22 mouse cellular contexts compared by ENCODE assay signal in genomic region chr6:22010258-22010657, GRCm38 (mm10). TPM values are rescaled to one million over a fixed set of nuclear protein-coding genes. Genes with fewer than 3 reads are reported as not detected.
DNase-seq lines count a peak whose midpoint lies in the region; ATAC-seq and TF ChIP-seq lines count a peak whose summit lies in the region.
"Had no signal": no experiment of that assay in that cellular context is flagged by ENCODE, and none has a peak within 500 bp of the region (broad histone marks: within the 10 kb centered on the region; RNA-seq: fewer than 3 reads in every experiment).

No protein-coding gene starts in this region.

- ATAC-seq in intestine, postnatal 0 days, result no peak
- no peak for ATAC-seq in intestine, embryonic 15.5 days
- peak; percentile 20; the same call in 1 of the 2 replicates for ATAC-seq in megakaryocyte, adult 5-6 weeks (ENCODE audit: poor library complexity, severe bottlenecking)

- no peak overlapping the region for H3K4me3 ChIP-seq in intestine, postnatal 0 days (ENCODE audit: low read depth, low read length)
- no peak overlapping the region for H3K4me3 ChIP-seq in intestine, embryonic 15.5 days (replicated peaks)
- H3K4me3 ChIP-seq: embryonic facial prominence, embryonic 13.5 days; erythroblast, embryonic 14.5 days; forebrain, embryonic 12.5 days; hindbrain, embryonic 13.5 days; limb, embryonic 13.5 days; liver, embryonic 15.5 days; neural tube, embryonic 15.5 days had no signal

- 75% methylated on average over 12 of the region's 12 CpGs for WGBS in intestine, postnatal 0 days
- 75% methylated on average over 12 of the region's 12 CpGs for whole genome bisulfite sequencing in intestine, embryonic 15.5 days

- H3K27ac ChIP-seq in intestine, postnatal 0 days (ENCODE audit: low read depth, low read length), result no peak overlapping the region
- H3K27ac ChIP-seq in intestine, embryonic 15.5 days, result no peak overlapping the region
- H3K27ac ChIP-seq: embryonic facial prominence, embryonic 13.5 days; forebrain, embryonic 12.5 days; hindbrain, embryonic 13.5 days; limb, embryonic 13.5 days; liver, embryonic 15.5 days; neural tube, embryonic 15.5 days had no signal

- DNase-seq in lung, postnatal 36 days, result peak; percentile 46
- no peak for DNase-seq in lung, postnatal 10 days
- DNase-seq in layer of hippocampus, adult 9-10 months (ENCODE audit: low spot score), result no peak
- no peak for DNase-seq in adrenal gland, postnatal 4 days (ENCODE audit: low spot score in 2 of 2)
- DNase-seq: adrenal gland, postnatal 14 days; cerebellum, adult 8-10 months; cerebellum, postnatal 36 days; embryo, embryonic 11 days; kidney, adult 9 months; kidney, postnatal 25 days; right cerebral cortex, adult 18-20 months; right cerebral cortex, postnatal 4 days had no signal

- no peaks in the 10 kb centered on the region for H3K4me1 ChIP-seq in intestine, postnatal 0 days (replicated peaks; ENCODE audit: control insufficient read depth, insufficient read depth, low read length)
- no peaks in the 10 kb centered on the region for H3K4me1 ChIP-seq in intestine, embryonic 15.5 days (replicated peaks)
- H3K4me1 ChIP-seq: forebrain, embryonic 12.5 days; hindbrain, embryonic 13.5 days; liver, embryonic 15.5 days; neural tube, embryonic 15.5 days had no signal

- H3K4me2 ChIP-seq in intestine, postnatal 0 days (replicated peaks; ENCODE audit: low read depth), result peak overlapping the region; percentile 17; the same call in 1 of the 2 replicates
- H3K4me2 ChIP-seq in intestine, embryonic 15.5 days (replicated peaks), result no peak overlapping the region
- H3K4me2 ChIP-seq: embryonic facial prominence, embryonic 13.5 days; forebrain, embryonic 12.5 days; hindbrain, embryonic 13.5 days; limb, embryonic 13.5 days; liver, embryonic 15.5 days; neural tube, embryonic 15.5 days had no signal

- no peak overlapping the region for H3K9ac ChIP-seq in intestine, postnatal 0 days (ENCODE audit: low read depth, low read length)
- no peak overlapping the region for H3K9ac ChIP-seq in intestine, embryonic 15.5 days
- H3K9ac ChIP-seq: embryonic facial prominence, embryonic 13.5 days; forebrain, embryonic 12.5 days; hindbrain, embryonic 13.5 days; limb, embryonic 13.5 days; liver, embryonic 15.5 days; neural tube, embryonic 15.5 days had no signal

- H3K36me3 ChIP-seq in intestine, postnatal 0 days (ENCODE audit: control insufficient read depth, insufficient read depth), result no peaks in the 10 kb centered on the region
- H3K36me3 ChIP-seq in intestine, embryonic 15.5 days, result no peaks in the 10 kb centered on the region
- H3K36me3 ChIP-seq: forebrain, embryonic 12.5 days; hindbrain, embryonic 13.5 days; liver, embryonic 15.5 days; neural tube, embryonic 15.5 days had no signal

- H3K9me3 ChIP-seq in intestine, postnatal 0 days (ENCODE audit: control insufficient read depth), result no peaks in the 10 kb centered on the region
- no peaks in the 10 kb centered on the region for H3K9me3 ChIP-seq in intestine, embryonic 15.5 days
- H3K9me3 ChIP-seq: embryonic facial prominence, embryonic 13.5 days; forebrain, embryonic 12.5 days; hindbrain, embryonic 13.5 days; limb, embryonic 13.5 days; liver, embryonic 15.5 days; neural tube, embryonic 15.5 days had no signal

- H3K27me3 ChIP-seq in intestine, postnatal 0 days (replicated peaks; ENCODE audit: control insufficient read depth, insufficient read depth, low read length), result no peaks in the 10 kb centered on the region
- H3K27me3 ChIP-seq in intestine, embryonic 15.5 days (replicated peaks), result no peaks in the 10 kb centered on the region
- H3K27me3 ChIP-seq: embryonic facial prominence, embryonic 13.5 days; forebrain, embryonic 12.5 days; hindbrain, embryonic 13.5 days; limb, embryonic 13.5 days; liver, embryonic 15.5 days; neural tube, embryonic 15.5 days had no signal

- no peak for TF ChIP-seq CTCF in intestine, postnatal 0 days (IDR thresholded peaks at IDR 0.05; ENCODE audit: low read depth)

RNA-seq across cellular contexts. Expression of gene Cped1, which starts 24.5 kb away (rescaled TPM):
- 11.0 and 11.2 TPM in 2 replicates for polyA plus RNA-seq in intestine, postnatal 0 days (2015; fragmentation: Nextera tagmentation; extraction: Ambion mirVana)
- polyA plus RNA-seq in intestine, embryonic 15.5 days (2015; fragmentation: Nextera tagmentation; extraction: Ambion mirVana), result 19.5 and 20.7 TPM in 2 replicates
- total RNA-seq in megakaryocyte, adult 5-6 weeks (2015), result 0.22 and 1.3 TPM in 2 replicates
- total RNA-seq in megakaryocyte, adult 5-6 weeks (2017), result 0.99 and 1.3 TPM in 2 replicates
- total RNA-seq in adrenal gland, postnatal 4 days (2021), result 10 to 100 TPM; 25.1 to 29.0 TPM

Comparison
In these comparisons a context has a peak if more than half of its experiments do, and no peak if none do; other contexts are left out.
1. RNA of gene Cped1, which starts 24.5 kb away (total RNA-seq): 25.1 to 29.0 TPM in adrenal gland, postnatal 4 days; 0.22 to 1.3 TPM in megakaryocyte, adult 5-6 weeks; every median in the first group is over 10 times any median in the second.